Mouse (Mus musculus) c-Kit-positive CD71-positive TER-119-negative erythroid progenitor cells, embryonic 14.5 days (primary cell): ENCODE measurements around the gene Prdm1.

ENCODE experiments used
- DNase-seq: peaks from one replicate; pipeline ENCODE4 v3.0.0-alpha.2; 2013; ENCODE audit warnings: low read depth

Gene Prdm1

GRCm38 (mm10) chr10:44418901-44419300 lies 109.4 kb downstream of the Prdm1 start:
- DNase-seq, result no peak

GRCm38 (mm10) chr10:44415576-44415975 lies 112.7 kb downstream of the Prdm1 start:
- no peak for DNase-seq

- DNase-seq, result no peak
Measured at GRCm38 (mm10) chr10:44409958-44410357, 118.3 kb downstream of the Prdm1 start.

GRCm38 (mm10) chr10:44409054-44409453 lies 119.2 kb downstream of the Prdm1 start:
- DNase-seq, result no peak

- DNase-seq, result no peak
Measured at GRCm38 (mm10) chr10:44403415-44403814, 124.9 kb downstream of the Prdm1 start.

GRCm38 (mm10) chr10:44401600-44401999 lies 126.7 kb downstream of the Prdm1 start:
- DNase-seq, result no peak

GRCm38 (mm10) chr10:44400602-44401001 lies 127.7 kb downstream of the Prdm1 start:
- no peak for DNase-seq

- no peak for DNase-seq
Measured at GRCm38 (mm10) chr10:44400119-44400518, 128.2 kb downstream of the Prdm1 start.

- DNase-seq, result no peak
Measured at GRCm38 (mm10) chr10:44392855-44393254, 135.4 kb downstream of the Prdm1 start.

GRCm38 (mm10) chr10:44391509-44392290 lies 136.6 kb downstream of the Prdm1 start:
- DNase-seq, result no peak

GRCm38 (mm10) chr10:44390286-44390685 lies 138.0 kb downstream of the Prdm1 start:
- DNase-seq, result no peak

- no peak for DNase-seq
Measured at GRCm38 (mm10) chr10:44388706-44389233, 139.5 kb downstream of the Prdm1 start.
